Mouse (Mus musculus): ENCODE measurements around the gene Fst. TPM values are rescaled to one million over a fixed set of nuclear protein-coding genes. Genes with fewer than 3 reads are reported as not detected.

The Fst gene
- polyA plus RNA-seq, 1 experiment = 2.3 TPM

DNA sequence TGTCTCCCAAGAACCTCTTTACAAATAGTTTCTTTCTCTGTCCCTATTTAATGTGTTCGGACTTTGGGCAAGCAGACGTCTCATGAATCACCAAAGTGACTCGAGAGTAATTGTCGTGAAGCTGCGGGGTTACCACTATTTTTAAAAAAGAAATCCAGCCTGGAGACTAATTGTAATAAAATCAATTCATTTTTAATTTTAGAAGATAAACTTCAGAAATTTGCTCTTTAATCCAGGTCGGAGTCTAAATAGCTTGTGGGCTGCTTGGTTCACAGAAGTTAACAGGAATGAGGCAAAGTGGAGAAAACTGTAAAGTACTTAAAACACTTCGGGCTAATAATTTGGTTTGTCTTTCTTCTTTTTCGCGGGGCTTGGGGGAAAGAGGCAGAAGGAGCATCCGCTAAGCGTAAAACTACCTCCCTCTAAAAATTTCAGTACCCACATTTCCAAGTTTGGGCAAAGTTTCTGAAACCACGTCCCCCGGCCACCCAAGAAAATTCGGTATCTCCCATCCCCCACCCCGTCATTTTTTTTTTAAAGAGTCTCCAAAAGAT, 1.1 kb downstream of the Fst start:
- no peak overlapping the region for H3K27ac ChIP-seq (ENCODE audit: control insufficient read depth, insufficient read depth, low read length)
- TF ChIP-seq CTCF (IDR thresholded peaks at IDR 0.05; ENCODE audit: borderline replicate concordance, control insufficient read depth, extremely low read depth, insufficient read depth, low read length, poor library complexity) (no peak), POLR2A (IDR thresholded peaks at IDR 0.05; ENCODE audit: control insufficient read depth, extremely low read depth, insufficient read depth, low read length, poor library complexity) (no peak)
- DNase-seq = no peak
- H3K4me3 ChIP-seq (ENCODE audit: control insufficient read depth, insufficient read depth, low read length) = peak overlapping the region; percentile 4; the same call in 1 of the 2 replicates
- peaks cover 18% of the 10 kb centered on the region; the same call in 1 of the 2 replicates for H3K27me3 ChIP-seq (ENCODE audit: control insufficient read depth, insufficient read depth, low read length)
- peaks cover 8% of the 10 kb centered on the region; the same call in 1 of the 2 replicates for H3K4me1 ChIP-seq (replicated peaks; ENCODE audit: control insufficient read depth, insufficient read depth, low read length)
- 5% methylated on average over 15 of the region's 15 CpGs for WGBS
- H3K36me3 ChIP-seq (ENCODE audit: control insufficient read depth, insufficient read depth, low read length) = no peaks in the 10 kb centered on the region

DNA sequence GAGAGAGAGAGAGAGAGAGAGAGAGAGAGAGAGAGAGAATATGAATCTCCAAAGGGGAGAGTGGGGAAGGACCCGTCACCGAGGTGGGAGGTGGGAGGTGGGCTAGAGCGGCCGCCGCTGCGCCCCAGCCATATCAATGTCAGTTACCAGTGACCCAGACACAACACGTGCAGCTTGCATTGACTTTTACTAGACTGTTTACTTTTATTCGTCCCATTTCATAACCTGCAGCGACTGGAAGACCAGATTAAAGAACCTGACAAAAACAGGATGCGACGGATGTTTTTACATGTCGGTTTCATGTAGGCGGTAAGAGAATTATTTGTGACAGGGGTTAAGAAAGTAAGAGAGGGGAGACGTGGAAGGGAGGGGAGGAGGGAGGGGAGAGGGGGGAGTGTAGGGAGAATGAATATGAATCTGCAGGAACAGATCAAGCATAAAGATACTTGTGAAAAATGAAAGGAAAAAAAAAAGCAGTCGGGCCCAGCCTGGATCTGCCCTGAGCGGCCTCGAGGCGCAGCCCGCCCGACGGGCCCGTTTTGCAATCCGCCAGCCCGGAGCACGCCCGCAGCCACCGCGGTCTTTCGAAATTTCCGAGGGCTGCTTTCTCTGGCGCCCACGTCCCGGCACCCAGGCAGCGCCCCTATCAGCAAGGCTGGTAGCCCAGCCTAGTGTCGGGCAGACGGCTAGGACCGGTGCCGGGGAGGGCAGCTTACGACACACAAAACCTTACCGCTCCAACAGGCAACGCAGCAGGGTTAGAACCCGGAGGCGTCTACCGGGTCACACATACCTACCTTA, 1.8 kb downstream of the Fst start:
- Histone ChIP-seq H3K36me3 (ENCODE audit: control insufficient read depth, insufficient read depth, low read length) (no peaks in the 10 kb centered on the region), H3K27ac (ENCODE audit: control insufficient read depth, insufficient read depth, low read length) (no peak overlapping the region), H3K27me3 (ENCODE audit: control insufficient read depth, insufficient read depth, low read length) (peaks cover 18% of the 10 kb centered on the region; the same call in 1 of the 2 replicates), H3K4me3 (ENCODE audit: control insufficient read depth, insufficient read depth, low read length) (peak overlapping the region; percentile 4), H3K4me1 (replicated peaks; ENCODE audit: control insufficient read depth, insufficient read depth, low read length) (peaks cover 8% of the 10 kb centered on the region; the same call in 1 of the 2 replicates)
- 3% methylated on average over 44 of the region's 44 CpGs for WGBS
- TF ChIP-seq CTCF (IDR thresholded peaks at IDR 0.05; ENCODE audit: borderline replicate concordance, control insufficient read depth, extremely low read depth, insufficient read depth, low read length, poor library complexity) = no peak
- no peak for TF ChIP-seq POLR2A (IDR thresholded peaks at IDR 0.05; ENCODE audit: control insufficient read depth, extremely low read depth, insufficient read depth, low read length, poor library complexity)
- peak; percentile 9 for DNase-seq

DNA sequence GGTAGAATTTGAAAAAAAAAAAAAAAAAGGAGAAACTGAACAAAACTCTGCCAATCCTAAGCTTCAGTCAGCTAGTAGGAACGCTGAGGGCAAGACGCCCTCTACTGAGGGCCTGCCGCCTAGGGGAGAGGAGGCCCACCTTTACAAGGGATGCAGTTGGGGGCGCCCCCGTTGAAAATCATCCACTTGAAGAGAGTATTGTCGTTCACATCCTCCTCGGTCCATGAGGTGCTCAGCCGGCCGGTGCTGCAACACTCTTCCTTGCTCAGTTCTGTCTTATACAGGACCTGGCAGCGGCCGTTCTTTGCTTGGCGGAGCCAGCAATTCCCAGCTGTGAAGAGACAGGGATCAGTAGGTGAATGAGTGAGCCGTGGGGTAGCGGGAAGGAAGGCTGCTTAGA, 2.5 kb downstream of the Fst start:
- no peak for TF ChIP-seq CTCF (IDR thresholded peaks at IDR 0.05; ENCODE audit: borderline replicate concordance, control insufficient read depth, extremely low read depth, insufficient read depth, low read length, poor library complexity)
- TF ChIP-seq POLR2A (IDR thresholded peaks at IDR 0.05; ENCODE audit: control insufficient read depth, extremely low read depth, insufficient read depth, low read length, poor library complexity) = no peak
- Histone ChIP-seq H3K4me1 (replicated peaks; ENCODE audit: control insufficient read depth, insufficient read depth, low read length) (peaks cover 8% of the 10 kb centered on the region; the same call in 1 of the 2 replicates), H3K4me3 (ENCODE audit: control insufficient read depth, insufficient read depth, low read length) (no peak overlapping the region), H3K27me3 (ENCODE audit: control insufficient read depth, insufficient read depth, low read length) (peaks cover 13% of the 10 kb centered on the region; the same call in 1 of the 2 replicates), H3K36me3 (ENCODE audit: control insufficient read depth, insufficient read depth, low read length) (no peaks in the 10 kb centered on the region), H3K27ac (ENCODE audit: control insufficient read depth, insufficient read depth, low read length) (no peak overlapping the region)
- WGBS = 7% methylated on average over 14 of the region's 14 CpGs
- peak; percentile 13 for DNase-seq

DNA sequence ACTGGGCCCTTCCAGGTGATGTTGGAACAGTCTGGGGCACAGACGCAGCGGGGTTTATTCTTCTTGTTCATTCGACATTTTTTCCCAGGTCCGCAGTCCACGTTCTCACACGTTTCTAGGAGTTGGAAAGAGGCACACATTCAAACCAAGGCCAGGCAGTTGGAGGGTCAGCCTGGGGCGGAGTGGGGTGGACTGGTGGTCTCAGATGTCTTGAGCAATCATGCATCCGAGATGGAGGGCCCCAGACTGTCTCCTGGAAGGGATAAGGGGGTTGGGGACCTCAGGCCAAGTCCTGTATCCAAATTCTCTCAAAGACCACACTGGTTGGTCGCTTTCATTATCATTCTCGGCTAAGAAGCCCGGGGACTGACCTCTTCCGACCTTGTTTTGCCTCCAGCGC, 3.0 kb downstream of the Fst start:
- WGBS = 61% methylated on average over 13 of the region's 13 CpGs
- Histone ChIP-seq H3K27me3 (ENCODE audit: control insufficient read depth, insufficient read depth, low read length) (peaks cover 13% of the 10 kb centered on the region; the same call in 1 of the 2 replicates), H3K4me3 (ENCODE audit: control insufficient read depth, insufficient read depth, low read length) (no peak overlapping the region)

DNA sequence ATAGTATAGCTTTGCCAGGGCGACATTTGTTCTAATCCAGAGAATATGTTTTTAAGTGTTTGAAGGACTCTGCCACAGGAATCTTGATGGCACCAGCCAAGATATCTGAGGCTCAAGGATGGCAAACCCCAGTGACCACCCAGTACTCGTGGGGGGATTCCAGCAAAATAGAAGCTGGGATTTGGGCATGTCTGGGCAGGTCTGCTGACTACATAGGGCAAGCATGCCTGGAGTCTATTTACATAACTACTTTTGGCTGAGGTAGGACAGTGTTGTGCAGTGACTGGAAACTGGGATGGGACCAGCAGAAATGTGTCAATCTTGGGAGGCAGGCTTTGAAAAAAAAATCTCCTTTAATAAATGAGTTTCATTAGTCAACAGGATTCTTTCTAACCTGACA, 11.5 kb downstream of the Fst start:
- 79% methylated on average over 2 of the region's 2 CpGs for WGBS
- no peak for DNase-seq
- no peaks in the 10 kb centered on the region for H3K4me1 ChIP-seq (replicated peaks; ENCODE audit: control insufficient read depth, insufficient read depth, low read length)
- TF ChIP-seq POLR2A (IDR thresholded peaks at IDR 0.05; ENCODE audit: control insufficient read depth, extremely low read depth, insufficient read depth, low read length, poor library complexity) = no peak
- no peak for TF ChIP-seq CTCF (IDR thresholded peaks at IDR 0.05; ENCODE audit: borderline replicate concordance, control insufficient read depth, extremely low read depth, insufficient read depth, low read length, poor library complexity)
- H3K27ac ChIP-seq (ENCODE audit: control insufficient read depth, insufficient read depth, low read length) = no peak overlapping the region
- no peaks in the 10 kb centered on the region for H3K27me3 ChIP-seq (ENCODE audit: control insufficient read depth, insufficient read depth, low read length)
- no peaks in the 10 kb centered on the region for H3K36me3 ChIP-seq (ENCODE audit: control insufficient read depth, insufficient read depth, low read length)
- no peak overlapping the region for H3K4me3 ChIP-seq (ENCODE audit: control insufficient read depth, insufficient read depth, low read length)

More for the DNA sequence above, 3.0 kb downstream of the Fst start:
- Histone ChIP-seq H3K4me1 (replicated peaks; ENCODE audit: control insufficient read depth, insufficient read depth, low read length) (peaks cover 8% of the 10 kb centered on the region; the same call in 1 of the 2 replicates), H3K36me3 (ENCODE audit: control insufficient read depth, insufficient read depth, low read length) (no peaks in the 10 kb centered on the region), H3K27ac (ENCODE audit: control insufficient read depth, insufficient read depth, low read length) (no peak overlapping the region)
- no peak for DNase-seq
- TF ChIP-seq POLR2A (IDR thresholded peaks at IDR 0.05; ENCODE audit: control insufficient read depth, extremely low read depth, insufficient read depth, low read length, poor library complexity) = no peak
- no peak for TF ChIP-seq CTCF (IDR thresholded peaks at IDR 0.05; ENCODE audit: borderline replicate concordance, control insufficient read depth, extremely low read depth, insufficient read depth, low read length, poor library complexity)

DNA sequence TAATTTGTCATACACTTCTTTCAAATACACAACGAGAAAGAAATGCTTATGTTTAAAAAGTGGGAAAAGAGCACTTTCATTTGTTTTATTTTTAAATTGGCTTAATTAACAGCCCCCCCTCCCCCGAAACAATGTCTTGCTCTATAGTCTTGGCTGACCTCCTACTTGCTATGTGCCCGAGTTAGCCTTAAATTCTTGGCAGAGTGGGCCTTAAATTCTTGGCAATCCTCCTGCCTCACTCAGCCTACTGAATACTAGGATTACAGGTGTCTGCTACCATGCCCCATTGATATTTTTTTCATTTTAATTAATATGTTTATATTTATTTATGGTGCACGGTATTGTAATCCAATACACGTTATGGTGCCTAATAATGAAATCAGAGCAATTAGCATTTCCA, 26.3 kb downstream of the Fst start:
- WGBS = 90% methylated on average over 5 of the region's 5 CpGs
- no peak for TF ChIP-seq POLR2A (IDR thresholded peaks at IDR 0.05; ENCODE audit: control insufficient read depth, extremely low read depth, insufficient read depth, low read length, poor library complexity)
- no peak for TF ChIP-seq CTCF (IDR thresholded peaks at IDR 0.05; ENCODE audit: borderline replicate concordance, control insufficient read depth, extremely low read depth, insufficient read depth, low read length, poor library complexity)
- no peaks in the 10 kb centered on the region for H3K36me3 ChIP-seq (ENCODE audit: control insufficient read depth, insufficient read depth, low read length)
- no peaks in the 10 kb centered on the region for H3K4me1 ChIP-seq (replicated peaks; ENCODE audit: control insufficient read depth, insufficient read depth, low read length)
- DNase-seq = no peak
- H3K4me3 ChIP-seq (ENCODE audit: control insufficient read depth, insufficient read depth, low read length) = no peak overlapping the region
- H3K27ac ChIP-seq (ENCODE audit: control insufficient read depth, insufficient read depth, low read length) = no peak overlapping the region
- H3K27me3 ChIP-seq (ENCODE audit: control insufficient read depth, insufficient read depth, low read length) = no peaks in the 10 kb centered on the region

All from thymus, adult 2 months (tissue).